ENCODE assay signal across 8 mouse cellular contexts in genomic region chr8:85841489-85841795, GRCm38 (mm10). TPM values are rescaled to one million over a fixed set of nuclear protein-coding genes. Genes with fewer than 3 reads are reported as not detected.
A peak's percentile ranks its signal among the peaks of the same experiment; 100 is the strongest.
DNase-seq lines count a peak whose midpoint lies in the region; ATAC-seq and TF ChIP-seq lines count a peak whose summit lies in the region.

No protein-coding gene starts in this region.

- no peak for TF ChIP-seq POLR2A in lung, adult 2 months (IDR thresholded peaks at IDR 0.05; ENCODE audit: borderline replicate concordance, extremely low read depth, low read depth, low read length)

- peak overlapping the region; percentile 80 for H3K4me3 ChIP-seq in lung, adult 2 months (replicated peaks; ENCODE audit: extremely low read depth, low read depth, low read length)
- peak overlapping the region; percentile 92 for H3K4me3 ChIP-seq in embryonic facial prominence, embryonic 10.5 days
- H3K4me3 ChIP-seq in hindbrain, embryonic 16.5 days (ENCODE audit: low read length): peak overlapping the region; percentile 81

- H3K4me1 ChIP-seq in lung, adult 2 months (ENCODE audit: control insufficient read depth, insufficient read depth, low read length): peaks cover 9% of the 10 kb centered on the region
- peaks cover 16% of the 10 kb centered on the region for H3K4me1 ChIP-seq in embryonic facial prominence, embryonic 10.5 days
- peaks cover 15% of the 10 kb centered on the region for H3K4me1 ChIP-seq in hindbrain, embryonic 16.5 days (ENCODE audit: control insufficient read depth, insufficient read depth, low read depth, low read length)

- DNase-seq in lung, adult 2 months: no peak
- no peak for DNase-seq in lung, postnatal 25 days (ENCODE audit: low spot score)
- no peak for DNase-seq in embryonic facial prominence, embryonic 10.5 days (ENCODE audit: low spot score)
- DNase-seq in left cerebral cortex, adult 18-20 months (ENCODE audit: low spot score in 2 of 2): no peak
- DNase-seq in left cerebral cortex, postnatal 10 days (ENCODE audit: extremely low spot score in 1 of 2, low spot score in 2 of 2): no peak
- DNase-seq in retina, embryonic 14.5 days (ENCODE audit: low spot score): no peak

- WGBS in lung, adult 2 months: 7% methylated on average over 4 of the region's 4 CpGs
- 19% methylated on average over 4 of the region's 4 CpGs for WGBS in embryonic facial prominence, embryonic 10.5 days
- WGBS in hindbrain, embryonic 16.5 days: 20% methylated on average over 4 of the region's 4 CpGs

- TF ChIP-seq CTCF in lung, adult 2 months (IDR thresholded peaks at IDR 0.05; ENCODE audit: insufficient read depth, low read length): no peak

- H3K4me2 ChIP-seq in hindbrain, embryonic 16.5 days (ENCODE audit: low read length): peak overlapping the region; percentile 56

- no peaks in the 10 kb centered on the region for H3K9me3 ChIP-seq in embryonic facial prominence, embryonic 10.5 days
- H3K9me3 ChIP-seq in hindbrain, embryonic 16.5 days (ENCODE audit: control insufficient read depth, low read length): no peaks in the 10 kb centered on the region

- intact Hi-C loops in left cerebral cortex, postnatal 10 days (cut with DNase I): loop anchor here (5.0 kb wide), 1 partner anchor 696 kb away; no protein-coding TSS in a partner anchor

- peaks cover 20% of the 10 kb centered on the region for H3K36me3 ChIP-seq in embryonic facial prominence, embryonic 10.5 days (replicated peaks)
- H3K36me3 ChIP-seq in hindbrain, embryonic 16.5 days (ENCODE audit: control insufficient read depth, insufficient read depth, low read length): 0 out of 2 replicates have a peak, but pooled peaks cover 2% of the 10 kb centered on the region

- H3K27me3 ChIP-seq in embryonic facial prominence, embryonic 10.5 days (replicated peaks; ENCODE audit: low read depth, poor library complexity, severe bottlenecking): no peaks in the 10 kb centered on the region
- H3K27me3 ChIP-seq in hindbrain, embryonic 16.5 days (replicated peaks; ENCODE audit: control insufficient read depth, insufficient read depth, low read length): no peaks in the 10 kb centered on the region

- no peak for ATAC-seq in hindbrain, embryonic 16.5 days
- ATAC-seq in megakaryocyte progenitor cell, adult 5-6 weeks (replicated peaks; ENCODE audit: poor library complexity): peak; percentile 41

- peak overlapping the region; percentile 90; the same call in 1 of the 2 replicates for H3K9ac ChIP-seq in hindbrain, embryonic 16.5 days (ENCODE audit: low read depth, low read length)

- H3K27ac ChIP-seq in embryonic facial prominence, embryonic 10.5 days (replicated peaks): peak overlapping the region; percentile 98
- peak overlapping the region; percentile 97 for H3K27ac ChIP-seq in hindbrain, embryonic 16.5 days (ENCODE audit: low read depth, low read length)

RNA-seq across cellular contexts. Expression of gene Phkb, which starts 0.7 kb away (rescaled TPM):
- 4.4 and 8.6 TPM in 2 replicates for polyA plus RNA-seq in lung, adult 2 months (2012; rRNA removed)
- 44.9 and 46.6 TPM in 2 replicates for polyA plus RNA-seq in embryonic facial prominence, embryonic 10.5 days (2016; fragmentation: Nextera tagmentation; extraction: Ambion mirVana)
- 36.1 and 42.3 TPM in 2 replicates for polyA plus RNA-seq in hindbrain, embryonic 16.5 days (2015; fragmentation: Nextera tagmentation; extraction: Ambion mirVana)
- total RNA-seq in megakaryocyte progenitor cell, adult 5-6 weeks (2015): 85.6 and 92.8 TPM in 2 replicates
- 62.4 and 67.5 TPM in 2 replicates for total RNA-seq in megakaryocyte progenitor cell, adult 5-6 weeks (2017)
- total RNA-seq in left cerebral cortex, adult 18-20 months (2021): 10 to 100 TPM; 42.0 to 43.9 TPM
- total RNA-seq in left cerebral cortex, postnatal 10 days (2021): 10 to 100 TPM; 23.9 to 30.8 TPM

RNA-seq across cellular contexts. Expression of gene Itfg1, which starts 0.7 kb away (rescaled TPM):
- 15.5 and 16.1 TPM in 2 replicates for polyA plus RNA-seq in lung, adult 2 months (2012; rRNA removed)
- 54.8 and 55.1 TPM in 2 replicates for polyA plus RNA-seq in embryonic facial prominence, embryonic 10.5 days (2016; fragmentation: Nextera tagmentation; extraction: Ambion mirVana)
- polyA plus RNA-seq in hindbrain, embryonic 16.5 days (2015; fragmentation: Nextera tagmentation; extraction: Ambion mirVana): 196 and 207 TPM in 2 replicates
- 64.7 and 71.0 TPM in 2 replicates for total RNA-seq in megakaryocyte progenitor cell, adult 5-6 weeks (2015)
- total RNA-seq in megakaryocyte progenitor cell, adult 5-6 weeks (2017): 43.1 and 44.1 TPM in 2 replicates
- 100 to 1,000 TPM; 172 to 183 TPM for total RNA-seq in left cerebral cortex, adult 18-20 months (2021)
- total RNA-seq in left cerebral cortex, postnatal 10 days (2021): 100 to 1,000 TPM; 211 to 212 TPM
